In the genomic region with DNA sequence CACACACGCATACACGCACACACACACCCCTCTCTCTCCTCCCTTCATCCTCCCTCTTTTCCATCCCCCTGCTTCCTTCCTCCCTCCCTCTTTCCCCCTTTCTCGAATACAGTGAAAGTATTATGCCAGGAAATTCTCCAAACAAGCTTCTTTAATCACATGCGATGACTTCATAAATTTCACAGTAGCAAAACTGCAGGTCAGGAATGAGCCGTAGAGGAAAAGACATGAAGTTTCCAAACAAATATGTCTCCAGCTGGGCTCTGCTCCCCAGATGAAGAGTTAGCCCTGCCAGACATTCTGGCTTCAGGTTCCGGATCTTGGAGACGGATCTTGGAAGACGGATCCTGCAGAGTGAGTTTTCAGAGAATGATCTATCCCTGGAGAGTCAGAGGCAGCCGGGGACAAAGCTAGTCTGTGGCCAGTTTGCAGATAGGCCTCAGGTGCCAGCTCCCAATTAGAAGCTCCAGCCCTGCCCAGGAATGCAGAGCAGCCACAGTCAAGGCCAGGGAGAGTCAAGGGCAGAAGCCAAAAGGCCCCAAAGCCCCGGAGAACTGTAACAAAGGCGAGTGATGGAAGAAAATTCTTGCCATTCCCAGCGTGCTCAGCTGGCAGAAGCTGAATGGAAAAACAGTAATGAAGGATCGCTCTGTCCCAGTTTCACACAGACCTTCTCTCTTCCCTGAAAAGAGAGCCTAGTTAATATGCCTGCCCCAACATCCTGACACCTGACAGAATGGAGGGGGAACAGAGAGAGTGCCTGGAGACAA, we compare ENCODE assay signal across 8 mouse cellular contexts.
DNase-seq lines count a peak whose midpoint lies in the region; ATAC-seq and TF ChIP-seq lines count a peak whose summit lies in the region.

No protein-coding gene starts in this region.

- H3K27ac ChIP-seq in forebrain, embryonic 12.5 days: peak overlapping the region; percentile 77
- peak overlapping the region; percentile 88 for H3K27ac ChIP-seq in heart, embryonic 15.5 days
- H3K27ac ChIP-seq in lung, embryonic 16.5 days (ENCODE audit: low read length): peak overlapping the region; percentile 88
- H3K27ac ChIP-seq in small intestine, adult 2 months (ENCODE audit: insufficient read depth, low read depth, low read length): peak overlapping the region; percentile 45

- no peak overlapping the region for H3K9ac ChIP-seq in forebrain, embryonic 12.5 days
- no peak overlapping the region for H3K9ac ChIP-seq in heart, embryonic 15.5 days
- peak overlapping the region; percentile 30 for H3K9ac ChIP-seq in lung, embryonic 16.5 days (ENCODE audit: low read length)

- H3K4me2 ChIP-seq in forebrain, embryonic 12.5 days: no peak overlapping the region
- peak overlapping the region; percentile 40 for H3K4me2 ChIP-seq in heart, embryonic 15.5 days
- no peak overlapping the region for H3K4me2 ChIP-seq in lung, embryonic 16.5 days (ENCODE audit: low read depth, low read length)

- DNase-seq in urinary bladder, postnatal 25 days (ENCODE audit: low spot score): peak; percentile 27
- DNase-seq in urinary bladder, postnatal 10 days (ENCODE audit: low spot score): no peak
- DNase-seq in kidney, postnatal 14 days: peak; percentile 79

- WGBS in forebrain, embryonic 12.5 days: 73% methylated on average over 13 of the region's 13 CpGs
- 38% methylated on average over 13 of the region's 13 CpGs for WGBS in heart, embryonic 15.5 days
- WGBS in lung, embryonic 16.5 days: 32% methylated on average over 13 of the region's 13 CpGs
- WGBS in small intestine, adult 2 months: 61% methylated on average over 13 of the region's 13 CpGs

- no peaks in the 10 kb centered on the region for H3K9me3 ChIP-seq in forebrain, embryonic 12.5 days
- H3K9me3 ChIP-seq in heart, embryonic 15.5 days (replicated peaks): no peaks in the 10 kb centered on the region
- H3K9me3 ChIP-seq in lung, embryonic 16.5 days (ENCODE audit: control insufficient read depth, low read length): no peaks in the 10 kb centered on the region

- H3K4me3 ChIP-seq in forebrain, embryonic 12.5 days (replicated peaks): no peak overlapping the region
- no peak overlapping the region for H3K4me3 ChIP-seq in heart, embryonic 15.5 days
- H3K4me3 ChIP-seq in lung, embryonic 16.5 days (ENCODE audit: low read length): no peak overlapping the region
- no peak overlapping the region for H3K4me3 ChIP-seq in small intestine, adult 2 months (ENCODE audit: low read depth, low read length)

- no peak for TF ChIP-seq POLR2A in small intestine, adult 2 months (IDR thresholded peaks at IDR 0.05; ENCODE audit: low read depth, low read length)

- no peak for TF ChIP-seq CTCF in small intestine, adult 2 months (IDR thresholded peaks at IDR 0.05; ENCODE audit: extremely low read depth, insufficient read length, insufficient replicate concordance, low read depth, low read length)

- H3K4me1 ChIP-seq in forebrain, embryonic 12.5 days: peaks cover 14% of the 10 kb centered on the region
- peaks cover 20% of the 10 kb centered on the region for H3K4me1 ChIP-seq in heart, embryonic 15.5 days (replicated peaks)
- H3K4me1 ChIP-seq in lung, embryonic 16.5 days (replicated peaks; ENCODE audit: control insufficient read depth, insufficient read depth, low read length): peaks cover 11% of the 10 kb centered on the region
- H3K4me1 ChIP-seq in small intestine, adult 2 months (ENCODE audit: control insufficient read depth, insufficient read depth, insufficient read length, low read length): no peaks in the 10 kb centered on the region

- H3K36me3 ChIP-seq in forebrain, embryonic 12.5 days (replicated peaks): no peaks in the 10 kb centered on the region
- H3K36me3 ChIP-seq in heart, embryonic 15.5 days: no peaks in the 10 kb centered on the region
- H3K36me3 ChIP-seq in lung, embryonic 16.5 days (ENCODE audit: control insufficient read depth, insufficient read depth, low read length): no peaks in the 10 kb centered on the region
- H3K36me3 ChIP-seq in small intestine, adult 2 months (ENCODE audit: control insufficient read depth, insufficient read depth, low read length): no peaks in the 10 kb centered on the region

- ATAC-seq in forebrain, embryonic 12.5 days (ENCODE audit: low FRiP score): 0 out of 2 replicates have a peak, but pooled peaks have one; percentile 30
- ATAC-seq in heart, embryonic 15.5 days (replicated peaks; ENCODE audit: insufficient number of reproducible peaks, insufficient read depth, low FRiP score, low read depth): peak; percentile 76
- peak; percentile 66 for ATAC-seq in lung, embryonic 16.5 days (ENCODE audit: low read depth)
- ATAC-seq in activated CD4-positive, CD25-positive, alpha-beta regulatory T cell, adult 4 months: no peak

- no peaks in the 10 kb centered on the region for H3K27me3 ChIP-seq in forebrain, embryonic 12.5 days
- H3K27me3 ChIP-seq in heart, embryonic 15.5 days: no peaks in the 10 kb centered on the region
- no peaks in the 10 kb centered on the region for H3K27me3 ChIP-seq in lung, embryonic 16.5 days (ENCODE audit: control insufficient read depth, insufficient read depth, low read depth, low read length)
- H3K27me3 ChIP-seq in small intestine, adult 2 months (ENCODE audit: control insufficient read depth, insufficient read depth, low read length): no peaks in the 10 kb centered on the region
